Mouse (Mus musculus) limb, embryonic 12.5 days (tissue): ENCODE measurements around the gene Pik3r4. TPM values are rescaled to one million over a fixed set of nuclear protein-coding genes. Genes with fewer than 3 reads are reported as not detected.

Source experiments
- ATAC-seq: fragments of 200-750 bp; cut with Nextera tagmentation; 2 replicates; pipeline ENCODE4 v1.8.0; 2017; ENCODE audit warnings: low read depth, moderate TSS enrichment; ENCODE audit not compliant: insufficient number of reproducible peaks, insufficient read depth, low FRiP score, low TSS enrichment
- H3K27ac ChIP-seq: fragments of 300-500 bp; sonication (generic); 2 replicates; pipeline ENCODE4 v1.5.1; 2016; ENCODE audit warnings: mild to moderate bottlenecking, moderate library complexity
- H3K27me3 ChIP-seq: fragments of 300-500 bp; sonication (generic); 2 replicates; pipeline ENCODE4 v1.6.1; 2016; ENCODE audit warnings: mild to moderate bottlenecking, moderate library complexity
- H3K36me3 ChIP-seq: fragments of 300-500 bp; sonication (generic); 2 replicates; pipeline ENCODE4 v1.6.1; 2016; ENCODE audit warnings: mild to moderate bottlenecking, moderate library complexity
- H3K4me1 ChIP-seq: fragments of 300-500 bp; sonication (generic); replicated peaks from 2 replicates; pipeline ENCODE4 v1.6.1; 2016
- H3K4me2 ChIP-seq: fragments of 300-500 bp; sonication (generic); 2 replicates; pipeline ENCODE4 v1.6.1; 2016; ENCODE audit warnings: mild to moderate bottlenecking, moderate library complexity
- H3K4me3 ChIP-seq: fragments of 300-500 bp; sonication (generic); replicated peaks from 2 replicates; pipeline ENCODE4 v1.5.1; 2016; ENCODE audit warnings: mild to moderate bottlenecking
- H3K9ac ChIP-seq: fragments of 300-500 bp; sonication (generic); replicated peaks from 2 replicates; pipeline ENCODE4 v1.6.1; 2016; ENCODE audit warnings: mild to moderate bottlenecking, moderate library complexity
- H3K9me3 ChIP-seq: fragments of 300-500 bp; sonication (generic); 2 replicates; pipeline ENCODE4 v1.6.1; 2016; ENCODE audit warnings: mild to moderate bottlenecking, moderate library complexity
- WGBS: fragments of 180-500 bp; shearing (Covaris S2); methylation state at CpG from one replicate; pipeline ENCODE4 v1.1.7; 2016; 5-methylcytosine and 5-hydroxymethylcytosine counted together
- polyA plus RNA-seq: library from polyadenylated mRNA; unstranded; fragments of >200 nt; fragmentation: Nextera tagmentation; extraction: Ambion mirVana; gene quantifications from 2 replicates; pipeline ENCODE4 v1.2.1, GENCODE M21; 2016

The Pik3r4 gene
- polyA plus RNA-seq, 1 experiment from 2014 or later, result 28.8 TPM

- no peak overlapping the region for H3K27ac ChIP-seq
- H3K27me3 ChIP-seq, result no peaks in the 10 kb centered on the region
- H3K4me1 ChIP-seq, result no peaks in the 10 kb centered on the region
- no peak overlapping the region for H3K9ac ChIP-seq
- H3K36me3 ChIP-seq, result peaks cover 83% of the 10 kb centered on the region
- H3K9me3 ChIP-seq, result no peaks in the 10 kb centered on the region
- 82% methylated on average over 7 of the region's 7 CpGs for WGBS
- H3K4me3 ChIP-seq, result no peak overlapping the region
- H3K4me2 ChIP-seq, result no peak overlapping the region
- no peak for ATAC-seq
Observed at GRCm38 (mm10) chr9:105665269-105665668, 22.5 kb downstream of the Pik3r4 start.

GRCm38 (mm10) chr9:105670916-105671315 lies 28.1 kb downstream of the Pik3r4 start:
- Histone ChIP-seq H3K4me1 (no peaks in the 10 kb centered on the region), H3K4me3 (no peak overlapping the region), H3K9ac (no peak overlapping the region), H3K9me3 (no peaks in the 10 kb centered on the region), H3K27me3 (no peaks in the 10 kb centered on the region), H3K36me3 (peaks cover 72% of the 10 kb centered on the region), H3K27ac (no peak overlapping the region), H3K4me2 (no peak overlapping the region)
- WGBS, result 94% methylated on average over 4 of the region's 4 CpGs
- ATAC-seq, result no peak

GRCm38 (mm10) chr9:105672032-105672431 lies 29.3 kb downstream of the Pik3r4 start:
- Histone ChIP-seq H3K36me3 (peaks cover 77% of the 10 kb centered on the region), H3K27me3 (no peaks in the 10 kb centered on the region), H3K4me2 (no peak overlapping the region), H3K27ac (no peak overlapping the region), H3K4me3 (no peak overlapping the region), H3K4me1 (no peaks in the 10 kb centered on the region), H3K9ac (no peak overlapping the region), H3K9me3 (no peaks in the 10 kb centered on the region)
- no peak for ATAC-seq
- 81% methylated on average over 2 of the region's 2 CpGs for WGBS

- no peak overlapping the region for H3K27ac ChIP-seq
- H3K27me3 ChIP-seq, result no peaks in the 10 kb centered on the region
- ATAC-seq, result no peak
- H3K9ac ChIP-seq, result no peak overlapping the region
- H3K36me3 ChIP-seq, result peaks cover 79% of the 10 kb centered on the region
- H3K4me3 ChIP-seq, result no peak overlapping the region
- H3K9me3 ChIP-seq, result no peaks in the 10 kb centered on the region
- H3K4me2 ChIP-seq, result no peak overlapping the region
- no peaks in the 10 kb centered on the region for H3K4me1 ChIP-seq
- WGBS, result 88% methylated on average over 11 of the region's 11 CpGs
Observed at GRCm38 (mm10) chr9:105675941-105676340, 33.2 kb downstream of the Pik3r4 start.

GRCm38 (mm10) chr9:105681386-105681785 lies 38.6 kb downstream of the Pik3r4 start:
- no peak overlapping the region for H3K27ac ChIP-seq
- no peak for ATAC-seq
- no peak overlapping the region for H3K4me2 ChIP-seq
- peaks cover 91% of the 10 kb centered on the region for H3K36me3 ChIP-seq
- H3K4me3 ChIP-seq, result no peak overlapping the region
- 95% methylated on average over 7 of the region's 7 CpGs for WGBS
- no peaks in the 10 kb centered on the region for H3K27me3 ChIP-seq
- H3K9ac ChIP-seq, result no peak overlapping the region
- H3K4me1 ChIP-seq, result no peaks in the 10 kb centered on the region
- H3K9me3 ChIP-seq, result no peaks in the 10 kb centered on the region

GRCm38 (mm10) chr9:105684549-105685165 lies 41.9 kb downstream of the Pik3r4 start:
- ATAC-seq, result no peak
- 90% methylated on average over 13 of the region's 13 CpGs for WGBS
- Histone ChIP-seq H3K4me3 (no peak overlapping the region), H3K4me2 (no peak overlapping the region), H3K9me3 (no peaks in the 10 kb centered on the region), H3K4me1 (no peaks in the 10 kb centered on the region), H3K36me3 (peaks cover 88% of the 10 kb centered on the region), H3K27ac (no peak overlapping the region), H3K9ac (no peak overlapping the region), H3K27me3 (no peaks in the 10 kb centered on the region)

GRCm38 (mm10) chr9:105689485-105689884 lies 46.7 kb downstream of the Pik3r4 start:
- Histone ChIP-seq H3K4me1 (no peaks in the 10 kb centered on the region), H3K9ac (no peak overlapping the region), H3K4me2 (no peak overlapping the region), H3K9me3 (no peaks in the 10 kb centered on the region), H3K36me3 (peaks cover 53% of the 10 kb centered on the region), H3K27ac (no peak overlapping the region), H3K4me3 (no peak overlapping the region), H3K27me3 (no peaks in the 10 kb centered on the region)
- no peak for ATAC-seq
- WGBS, result 77% methylated on average over 7 of the region's 7 CpGs

- H3K27ac ChIP-seq, result no peak overlapping the region
- H3K9me3 ChIP-seq, result no peaks in the 10 kb centered on the region
- H3K4me2 ChIP-seq, result no peak overlapping the region
- H3K27me3 ChIP-seq, result no peaks in the 10 kb centered on the region
- no peak for ATAC-seq
- H3K9ac ChIP-seq, result no peak overlapping the region
- 91% methylated on average over 14 of the region's 14 CpGs for WGBS
- H3K4me1 ChIP-seq, result no peaks in the 10 kb centered on the region
- no peak overlapping the region for H3K4me3 ChIP-seq
- H3K36me3 ChIP-seq, result peaks cover 23% of the 10 kb centered on the region
Observed at GRCm38 (mm10) chr9:105692472-105692871, 49.7 kb downstream of the Pik3r4 start.

GRCm38 (mm10) chr9:105693056-105693455 lies 50.3 kb downstream of the Pik3r4 start:
- H3K4me2 ChIP-seq, result no peak overlapping the region
- no peak overlapping the region for H3K4me3 ChIP-seq
- no peaks in the 10 kb centered on the region for H3K9me3 ChIP-seq
- ATAC-seq, result no peak
- H3K9ac ChIP-seq, result no peak overlapping the region
- H3K27ac ChIP-seq, result no peak overlapping the region
- WGBS, result 89% methylated on average over 9 of the region's 9 CpGs
- H3K36me3 ChIP-seq, result peaks cover 17% of the 10 kb centered on the region
- no peaks in the 10 kb centered on the region for H3K4me1 ChIP-seq
- no peaks in the 10 kb centered on the region for H3K27me3 ChIP-seq

- Histone ChIP-seq H3K4me2 (no peak overlapping the region), H3K9ac (no peak overlapping the region), H3K27ac (no peak overlapping the region), H3K9me3 (no peaks in the 10 kb centered on the region), H3K36me3 (peaks cover 9% of the 10 kb centered on the region; the same call in 1 of the 2 replicates), H3K4me1 (no peaks in the 10 kb centered on the region), H3K27me3 (no peaks in the 10 kb centered on the region), H3K4me3 (no peak overlapping the region)
- peak; percentile 75; the same call in 1 of the 2 replicates for ATAC-seq
- WGBS, result 4% methylated on average over 5 of the region's 5 CpGs
Observed at GRCm38 (mm10) chr9:105693854-105694253, 51.1 kb downstream of the Pik3r4 start.

- no peak overlapping the region for H3K4me3 ChIP-seq
- H3K4me2 ChIP-seq, result no peak overlapping the region
- ATAC-seq, result no peak
- WGBS, result 85% methylated on average over 7 of the region's 7 CpGs
- H3K9me3 ChIP-seq, result no peaks in the 10 kb centered on the region
- H3K9ac ChIP-seq, result no peak overlapping the region
- no peaks in the 10 kb centered on the region for H3K27me3 ChIP-seq
- no peaks in the 10 kb centered on the region for H3K4me1 ChIP-seq
- no peaks in the 10 kb centered on the region for H3K36me3 ChIP-seq
- no peak overlapping the region for H3K27ac ChIP-seq
Observed at GRCm38 (mm10) chr9:105696818-105697564, 54.2 kb downstream of the Pik3r4 start.
